Mouse (Mus musculus) liver, adult 10 weeks (tissue): ENCODE measurements around the gene Tigit. TPM values are rescaled to one million over a fixed set of nuclear protein-coding genes. Genes with fewer than 3 reads are reported as not detected.

Experiments
- polyA plus RNA-seq: library from polyadenylated mRNA; stranded (reverse); fragments of 350-450 nt; fragmentation: Illumina TruSeq; extraction: RNeasy Lipid Tissue Mini Kit (QIAGEN cat#74804); gene quantifications from one replicate; pipeline ENCODE4 v1.2.3, GENCODE M21; 2014; ENCODE audit warnings: low read depth, low replicate concordance

The Tigit gene
- not detected for polyA plus RNA-seq

GRCm38 (mm10) chr16:43663978-43664579 lies at the start of gene Tigit:
Gene Tigit, minus strand, starts transcription at chr16:43664146.

Other genes starting within 250 kb of the Tigit start
- not detected for gene Drd3, start 89.9 kb upstream of the Tigit start, polyA plus RNA-seq
- 3.3 TPM for gene Ccdc191, start 225.7 kb upstream of the Tigit start, polyA plus RNA-seq